Mouse (Mus musculus): ENCODE measurements around the gene Sirt3.

Sirt3 gene

DNA sequence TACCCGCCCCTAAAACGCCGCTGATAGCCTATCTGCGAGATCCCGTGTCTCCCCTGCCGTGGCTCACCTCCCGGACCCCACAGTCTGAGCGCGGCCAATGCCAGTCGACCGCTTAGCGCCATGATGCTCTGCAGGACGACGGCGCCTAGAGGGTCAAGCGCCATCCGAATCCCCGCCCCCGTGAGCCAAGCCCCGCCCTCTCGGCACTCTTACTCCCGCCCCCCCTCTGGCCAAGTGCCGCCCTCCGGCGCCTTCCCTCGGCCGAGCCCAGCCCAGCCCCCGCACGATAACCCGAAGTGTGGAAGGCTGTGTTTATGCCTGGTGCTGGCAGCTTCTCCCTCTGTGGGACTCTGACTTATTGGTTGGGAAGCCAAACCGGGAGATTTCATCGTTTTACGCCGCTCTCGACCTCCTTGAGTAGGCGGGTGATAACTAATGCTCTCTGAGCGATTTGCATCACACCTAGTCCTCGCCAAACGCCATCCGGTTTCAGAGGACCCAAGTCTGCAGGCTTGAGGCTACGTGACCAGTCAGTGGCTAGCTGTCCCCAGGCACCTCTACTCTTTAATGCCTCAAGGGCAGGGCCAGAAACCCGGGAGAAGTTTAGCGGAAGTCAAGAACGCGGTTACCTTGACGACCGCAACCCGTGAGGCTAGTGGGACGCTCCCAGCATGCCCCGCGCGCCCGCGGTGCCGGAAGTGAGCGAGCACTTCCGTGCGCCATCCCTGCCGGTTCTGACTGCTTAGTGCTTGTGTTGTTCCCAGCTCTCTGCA, at the start of gene Sirt3, which contains the start of gene Psmd13:
TSS of gene Sirt3 (minus strand) at position 614 of the 773 bp plus-strand sequence.
TSS of gene Psmd13 (plus strand) at position 273 of the 773 bp plus-strand sequence.
- in situ Hi-C loops (cut with MseI, MboI): no loop called here

DNA sequence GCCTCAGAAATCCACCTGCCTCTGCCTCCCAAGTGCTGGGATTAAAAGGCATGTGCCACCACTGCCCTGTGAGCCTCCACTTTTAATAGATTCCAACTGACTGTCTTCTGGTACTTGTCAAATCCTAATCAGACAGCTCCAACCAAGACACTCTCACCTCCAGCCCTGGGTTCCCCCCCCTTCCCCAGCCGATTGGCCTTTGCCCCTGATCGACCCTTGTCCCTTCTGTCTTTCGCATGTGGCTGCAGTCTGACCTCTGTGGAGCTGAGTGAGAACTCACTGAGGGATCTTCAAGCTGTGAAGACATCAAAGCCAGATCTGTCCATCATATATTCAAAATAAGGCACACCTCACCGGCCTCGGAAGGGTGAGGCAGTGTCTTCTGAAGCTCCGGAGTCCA, 45.1 kb upstream of the Sirt3 start:
- in situ Hi-C loops (cut with MseI, MboI): no loop called here

DNA sequence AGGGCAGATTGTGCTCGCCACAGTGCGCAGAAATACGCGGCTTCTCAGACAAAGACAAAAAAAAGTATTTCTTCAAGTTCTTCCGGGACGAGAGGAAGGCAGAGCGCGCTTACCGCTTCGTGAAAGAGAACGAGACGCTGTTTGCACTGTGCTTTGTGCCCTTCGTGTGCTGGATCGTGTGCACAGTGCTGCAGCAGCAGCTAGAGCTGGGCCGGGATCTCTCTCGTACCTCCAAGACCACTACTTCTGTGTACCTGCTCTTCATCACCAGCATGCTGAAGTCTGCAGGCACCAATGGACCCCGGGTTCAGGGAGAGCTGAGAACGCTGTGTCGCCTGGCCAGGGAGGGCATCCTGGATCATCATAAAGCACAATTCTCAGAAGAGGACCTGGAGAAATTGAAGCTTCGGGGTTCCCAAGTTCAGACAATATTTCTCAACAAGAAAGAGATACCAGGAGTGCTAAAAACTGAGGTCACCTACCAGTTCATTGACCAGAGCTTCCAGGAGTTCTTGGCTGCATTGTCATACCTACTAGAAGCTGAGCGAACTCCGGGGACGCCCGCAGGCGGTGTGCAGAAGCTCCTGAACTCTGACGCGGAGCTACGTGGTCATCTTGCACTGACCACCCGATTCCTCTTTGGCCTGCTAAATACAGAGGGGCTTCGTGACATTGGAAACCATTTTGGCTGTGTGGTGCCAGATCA, 41.1 kb upstream of the Sirt3 start:
- in situ Hi-C loops (cut with MseI, MboI): no loop called here

DNA sequence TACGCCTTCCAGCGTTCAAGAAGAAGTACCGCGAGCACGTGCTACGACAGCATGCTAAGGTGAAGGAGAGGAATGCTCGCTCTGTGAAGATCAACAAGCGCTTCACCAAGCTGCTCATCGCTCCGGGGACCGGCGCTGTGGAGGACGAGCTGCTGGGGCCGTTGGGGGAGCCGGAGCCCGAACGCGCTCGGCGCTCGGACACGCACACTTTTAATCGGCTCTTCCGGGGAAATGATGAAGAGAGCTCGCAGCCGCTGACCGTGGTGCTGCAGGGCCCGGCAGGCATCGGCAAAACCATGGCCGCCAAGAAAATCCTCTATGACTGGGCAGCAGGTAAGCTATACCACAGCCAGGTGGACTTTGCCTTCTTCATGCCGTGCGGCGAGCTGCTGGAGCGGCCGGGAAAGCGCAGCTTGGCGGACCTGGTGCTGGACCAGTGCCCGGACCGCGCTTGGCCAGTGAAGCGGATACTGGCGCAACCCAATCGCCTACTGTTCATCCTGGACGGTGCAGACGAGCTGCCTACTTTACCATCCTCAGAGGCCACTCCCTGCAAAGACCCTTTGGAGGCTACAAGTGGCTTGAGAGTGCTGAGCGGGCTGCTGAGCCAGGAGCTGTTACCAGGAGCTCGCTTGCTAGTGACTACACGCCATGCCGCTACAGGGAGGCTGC, 40.4 kb upstream of the Sirt3 start:
- in situ Hi-C loops (cut with MseI, MboI): no loop called here

DNA sequence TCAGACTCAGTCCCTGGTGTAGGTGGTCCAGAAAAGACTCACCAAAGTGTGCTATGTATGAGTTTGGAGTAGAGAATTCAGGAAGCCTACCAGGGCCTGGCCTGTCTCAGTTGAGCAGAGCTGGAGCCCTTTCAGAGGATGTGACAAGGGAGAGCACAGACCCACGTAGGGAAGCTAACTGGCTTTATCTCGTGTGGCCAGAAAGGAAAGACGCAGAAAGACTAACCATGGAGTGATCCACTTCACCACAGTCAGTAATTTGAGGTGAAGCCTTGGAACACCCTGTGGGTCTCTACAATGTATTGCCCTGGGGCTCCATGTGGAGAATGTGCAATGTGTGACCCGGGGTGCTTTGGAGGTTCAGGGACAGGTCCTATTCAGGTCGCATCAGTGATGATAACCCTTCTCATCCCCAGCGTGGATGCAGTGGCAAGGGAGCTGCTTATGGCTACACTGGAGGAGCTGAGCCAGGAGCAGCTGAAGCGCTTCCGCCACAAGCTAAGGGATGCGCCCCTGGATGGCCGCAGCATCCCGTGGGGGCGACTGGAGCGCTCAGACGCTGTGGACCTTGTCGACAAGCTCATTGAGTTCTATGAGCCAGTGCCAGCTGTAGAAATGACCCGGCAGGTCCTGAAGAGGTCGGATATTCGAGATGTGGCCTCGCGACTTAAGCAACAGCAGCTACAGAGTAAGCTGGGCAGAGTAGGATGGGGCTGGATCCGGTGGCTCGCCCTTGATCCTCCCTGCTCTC, 39.3 kb upstream of the Sirt3 start:
- in situ Hi-C loops (cut with MseI, MboI): no loop called here

DNA sequence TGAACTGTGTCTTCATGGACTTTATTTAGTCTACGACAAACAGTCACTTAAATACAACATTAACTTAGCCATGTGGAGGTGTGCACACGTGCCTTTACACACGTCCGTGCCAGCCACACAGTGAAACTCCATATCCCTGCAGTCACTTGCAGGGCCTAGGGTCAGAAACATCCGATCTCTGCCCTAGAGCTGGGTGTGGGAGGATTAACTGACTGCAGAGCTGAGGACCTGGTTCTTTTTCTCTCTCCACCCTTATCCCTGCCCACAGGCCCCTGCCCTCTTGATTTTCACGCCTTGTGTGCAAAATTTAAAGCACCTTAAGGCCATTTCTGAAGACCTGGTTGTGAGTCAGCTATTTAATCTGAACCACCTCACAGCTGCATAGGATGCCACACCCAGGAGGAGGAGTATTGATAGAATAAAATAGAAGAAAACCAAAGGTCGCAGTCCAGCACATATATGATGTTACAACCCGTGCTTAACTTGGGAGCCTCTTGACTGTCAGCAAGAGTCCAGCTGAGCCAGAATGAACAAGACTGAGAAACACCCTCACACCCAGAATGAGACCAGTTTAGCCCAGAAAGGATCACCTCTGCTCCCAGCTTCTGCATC, 38.4 kb upstream of the Sirt3 start, which contains the start of gene Nlrp6:
TSS of gene Nlrp6 (plus strand) at position 485 of the 612 bp plus-strand sequence.
- in situ Hi-C loops (cut with MseI, MboI): no loop called here

DNA sequence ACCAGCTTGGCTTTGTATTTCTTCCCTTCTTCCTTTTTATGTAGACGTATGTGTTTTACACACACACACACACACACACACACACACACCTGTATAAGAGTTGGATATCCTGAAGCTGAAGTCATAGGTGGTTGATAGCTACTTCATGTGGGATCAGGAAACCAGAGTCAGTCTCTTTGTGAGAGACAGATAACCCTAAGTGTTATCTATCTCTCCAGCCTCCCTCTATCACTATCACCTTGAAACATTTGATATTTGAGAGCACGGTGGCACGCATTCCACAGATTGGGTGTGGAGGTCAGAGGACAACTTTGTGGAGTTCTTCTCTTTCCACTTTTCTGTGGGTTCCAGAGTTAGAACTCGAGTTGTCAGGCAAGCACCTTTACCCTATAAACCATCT, 37.8 kb upstream of the Sirt3 start:
- in situ Hi-C loops (cut with MseI, MboI): no loop called here

DNA sequence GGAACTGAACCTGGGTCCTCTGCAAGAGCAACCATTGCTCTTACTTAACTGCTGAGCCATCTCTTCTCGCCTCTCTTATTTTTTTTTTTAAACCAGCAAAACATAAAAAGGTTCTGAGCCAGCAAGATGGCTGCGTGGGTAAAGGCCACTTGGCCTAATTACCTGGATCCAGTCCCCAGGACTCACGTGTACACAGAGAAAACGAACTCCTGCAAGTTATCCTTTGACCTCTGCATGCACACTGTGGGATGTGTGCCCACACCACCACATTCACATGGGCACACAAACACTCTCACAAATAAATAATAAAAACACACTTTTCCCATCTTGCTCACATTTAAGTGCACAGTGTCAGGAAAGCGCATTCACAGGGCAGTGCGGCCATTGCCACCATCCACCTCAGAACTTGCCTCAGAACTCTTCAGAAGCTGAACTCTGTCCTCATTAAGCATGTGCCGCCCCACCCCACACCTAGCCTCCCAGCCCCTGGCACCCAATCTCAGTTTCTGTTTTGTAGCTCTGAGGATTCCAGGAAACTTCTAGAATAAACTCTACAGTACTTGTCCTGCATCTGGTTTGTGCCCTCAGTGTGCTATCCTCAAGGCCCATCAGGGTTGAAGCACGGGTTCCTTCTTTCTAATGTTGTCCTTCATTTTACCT, 32.1 kb upstream of the Sirt3 start:
- in situ Hi-C loops (cut with MseI, MboI): no loop called here

DNA sequence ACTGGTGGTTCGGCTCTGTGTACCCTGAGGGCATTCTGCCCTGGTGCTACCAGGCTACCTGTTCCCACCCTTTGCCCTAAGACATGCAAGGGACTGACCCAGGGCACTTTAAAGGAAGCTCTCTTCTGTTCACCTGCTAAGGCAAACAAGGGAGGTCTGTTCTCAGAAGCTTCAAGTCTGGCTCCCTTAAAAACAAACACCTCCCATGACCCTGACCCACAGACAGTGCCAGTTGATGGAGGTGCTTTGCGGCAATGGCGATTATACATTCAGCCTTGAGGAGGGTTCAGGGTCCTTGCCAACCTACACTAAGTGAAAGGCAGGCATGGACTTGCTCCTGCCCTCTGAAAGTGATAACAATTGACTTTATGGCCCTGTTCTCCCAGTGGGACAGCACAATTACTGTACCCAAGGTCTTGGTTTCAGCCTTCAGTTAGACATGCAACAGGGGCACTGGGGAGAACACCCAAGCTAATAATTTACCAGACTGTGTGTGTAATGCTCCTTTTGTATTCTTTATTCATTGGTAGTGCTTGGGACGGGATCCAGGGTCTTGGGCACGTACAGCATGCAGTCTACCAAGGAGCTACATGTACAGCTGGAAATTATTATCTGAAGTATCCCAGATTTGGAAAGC, 30.9 kb upstream of the Sirt3 start:
- in situ Hi-C loops (cut with MseI, MboI): no loop called here

DNA sequence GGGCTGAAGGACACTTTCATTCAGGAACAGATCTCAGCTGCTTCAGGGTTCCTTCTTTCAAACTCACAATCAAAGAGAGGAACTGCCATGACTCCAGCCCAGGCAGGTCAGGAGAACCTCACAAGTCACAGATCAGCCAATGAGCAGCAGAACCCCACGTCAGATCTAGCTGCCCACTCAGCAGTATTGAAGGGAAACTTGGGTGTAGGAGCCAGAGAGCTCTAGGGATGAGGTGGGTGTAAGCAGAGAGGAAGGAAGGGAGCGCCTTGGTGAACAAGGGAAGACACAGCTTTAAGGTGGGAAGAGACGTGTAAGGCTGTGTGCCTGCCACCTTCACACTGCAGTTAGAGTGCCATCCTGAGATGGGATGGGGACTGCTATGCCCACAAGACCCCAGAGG, 30.2 kb upstream of the Sirt3 start:
- in situ Hi-C loops (cut with MseI, MboI): no loop called here

DNA sequence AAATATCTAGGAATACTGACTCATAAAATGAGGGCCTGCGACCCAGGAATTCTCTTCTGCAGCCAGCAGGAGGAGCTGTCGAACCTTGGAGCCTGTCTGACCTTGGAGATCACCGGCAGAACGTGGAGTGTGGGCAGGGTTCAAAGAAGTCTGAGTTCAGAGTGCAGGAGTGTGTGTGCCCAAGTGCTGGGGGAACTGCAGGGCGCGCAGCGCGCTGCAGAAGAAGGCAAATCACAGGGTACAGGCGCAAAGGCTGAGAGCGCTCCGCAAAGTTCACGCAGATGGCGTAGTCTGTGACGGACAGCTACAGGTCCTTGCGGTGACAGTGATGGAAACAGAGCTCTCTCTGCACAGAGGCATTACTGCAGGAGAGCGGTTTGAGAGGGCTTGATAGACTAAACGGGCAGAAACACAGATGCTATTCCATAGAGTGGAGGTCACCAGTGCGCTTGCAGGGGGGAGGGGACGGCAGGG, 26.6 kb upstream of the Sirt3 start:
- in situ Hi-C loops (cut with MseI, MboI): no loop called here

DNA sequence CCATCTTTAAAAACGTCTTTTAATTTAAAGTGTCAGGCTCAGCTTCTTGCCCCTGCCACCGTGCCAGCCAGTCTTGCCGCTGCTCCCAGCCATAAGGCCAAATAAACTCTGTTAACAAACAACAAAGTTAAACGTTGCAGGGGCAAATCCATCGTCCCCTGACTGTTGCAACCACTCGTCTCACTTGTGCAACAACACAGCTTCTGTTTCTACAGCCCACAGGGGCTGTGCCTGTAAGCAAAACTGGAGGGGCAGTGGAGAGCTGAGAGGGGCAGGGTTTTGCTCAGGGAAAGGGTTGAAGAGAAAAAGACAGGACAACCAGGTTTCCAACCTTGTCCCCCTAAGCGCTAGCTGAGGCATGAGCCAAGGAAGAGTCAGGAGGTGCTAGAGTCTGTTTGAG, 26.1 kb upstream of the Sirt3 start:
- in situ Hi-C loops (cut with MseI, MboI): no loop called here

DNA sequence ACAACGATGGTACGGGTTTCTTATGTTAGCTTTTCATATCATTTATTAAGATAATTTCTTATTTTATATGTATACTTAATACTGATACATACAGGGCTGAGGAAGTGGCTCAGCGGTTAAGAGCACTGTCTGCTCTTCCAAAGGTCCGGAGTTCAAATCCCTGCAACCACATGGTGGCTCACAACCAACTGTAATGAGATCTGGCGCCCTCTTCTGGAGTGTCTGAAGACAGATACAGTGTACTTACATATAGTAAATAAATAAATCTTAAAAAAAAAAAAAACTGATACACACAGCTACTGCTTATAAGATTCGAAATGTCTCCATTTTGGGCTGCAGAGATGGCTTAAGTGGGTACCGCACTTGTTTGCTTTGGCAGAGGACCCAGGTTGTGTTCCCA, 25.6 kb upstream of the Sirt3 start:
- in situ Hi-C loops (cut with MseI, MboI): no loop called here

DNA sequence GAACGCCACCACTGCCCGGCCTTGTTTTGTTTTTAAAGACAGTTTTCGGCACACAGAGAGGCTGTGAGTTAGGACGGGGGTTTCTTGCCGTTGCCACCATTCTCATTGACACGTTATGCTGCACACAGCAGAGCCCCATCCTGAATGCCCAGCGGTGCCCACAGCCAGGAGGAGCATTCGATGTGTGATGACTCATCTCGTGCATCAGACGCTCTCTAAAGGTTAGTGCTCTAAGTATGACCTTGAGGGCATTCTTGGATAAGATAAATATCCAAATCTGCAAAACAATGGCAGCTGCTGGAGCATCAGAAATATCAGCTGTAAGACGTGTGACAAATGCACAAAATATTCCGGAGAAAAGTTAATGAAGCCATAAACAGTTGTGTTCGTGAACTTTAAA, 25.0 kb upstream of the Sirt3 start:
- in situ Hi-C loops (cut with MseI, MboI): no loop called here

DNA sequence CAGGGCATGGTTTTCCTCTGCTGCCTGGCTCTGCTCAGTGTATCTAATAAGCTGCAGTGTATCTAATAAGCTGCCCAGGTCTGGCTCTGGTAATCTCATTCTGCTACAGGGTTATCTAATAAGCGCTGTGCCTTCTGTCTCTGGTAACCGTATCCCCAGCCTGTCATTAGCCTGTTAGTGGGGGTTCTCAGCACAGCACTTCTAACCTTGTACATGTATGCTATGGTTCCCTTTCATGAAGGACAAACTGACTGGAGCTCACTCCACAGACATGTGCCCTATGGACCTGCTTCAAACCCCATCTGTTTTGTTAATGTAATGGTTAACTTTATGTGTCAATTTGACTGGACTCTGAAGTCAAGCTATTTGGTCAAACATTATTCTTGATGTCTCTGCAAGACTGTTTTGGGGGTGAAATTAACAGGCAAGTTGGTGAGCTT, 23.6 kb upstream of the Sirt3 start:
- in situ Hi-C loops (cut with MseI, MboI): no loop called here

DNA sequence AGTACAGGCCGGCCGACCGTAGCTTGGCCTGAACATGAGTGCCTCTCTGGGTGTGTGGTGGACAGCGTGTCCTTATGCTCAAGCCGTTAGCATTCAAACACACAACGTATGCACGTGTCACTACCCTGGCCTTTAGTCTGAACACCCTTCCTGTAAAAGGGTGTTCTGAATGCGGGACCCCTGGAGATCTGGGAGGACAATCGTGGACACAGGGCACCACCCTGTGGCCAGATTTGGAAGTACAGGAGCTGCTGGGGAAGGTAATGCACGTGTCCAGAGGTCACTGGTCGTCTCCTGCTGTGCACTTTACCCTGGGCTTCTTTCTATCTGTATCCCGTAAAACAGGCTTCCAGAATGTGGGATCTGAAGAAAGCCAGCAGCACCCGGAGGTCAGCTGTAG, 21.1 kb upstream of the Sirt3 start:
- in situ Hi-C loops (cut with MseI, MboI): loop anchor here (5.0 kb wide), 2 partner anchors 56 to 61 kb away; partner anchors contain the start of genes Odf3 (in 1 of the 2) and Scgb1c1 (in 1 of the 2)

DNA sequence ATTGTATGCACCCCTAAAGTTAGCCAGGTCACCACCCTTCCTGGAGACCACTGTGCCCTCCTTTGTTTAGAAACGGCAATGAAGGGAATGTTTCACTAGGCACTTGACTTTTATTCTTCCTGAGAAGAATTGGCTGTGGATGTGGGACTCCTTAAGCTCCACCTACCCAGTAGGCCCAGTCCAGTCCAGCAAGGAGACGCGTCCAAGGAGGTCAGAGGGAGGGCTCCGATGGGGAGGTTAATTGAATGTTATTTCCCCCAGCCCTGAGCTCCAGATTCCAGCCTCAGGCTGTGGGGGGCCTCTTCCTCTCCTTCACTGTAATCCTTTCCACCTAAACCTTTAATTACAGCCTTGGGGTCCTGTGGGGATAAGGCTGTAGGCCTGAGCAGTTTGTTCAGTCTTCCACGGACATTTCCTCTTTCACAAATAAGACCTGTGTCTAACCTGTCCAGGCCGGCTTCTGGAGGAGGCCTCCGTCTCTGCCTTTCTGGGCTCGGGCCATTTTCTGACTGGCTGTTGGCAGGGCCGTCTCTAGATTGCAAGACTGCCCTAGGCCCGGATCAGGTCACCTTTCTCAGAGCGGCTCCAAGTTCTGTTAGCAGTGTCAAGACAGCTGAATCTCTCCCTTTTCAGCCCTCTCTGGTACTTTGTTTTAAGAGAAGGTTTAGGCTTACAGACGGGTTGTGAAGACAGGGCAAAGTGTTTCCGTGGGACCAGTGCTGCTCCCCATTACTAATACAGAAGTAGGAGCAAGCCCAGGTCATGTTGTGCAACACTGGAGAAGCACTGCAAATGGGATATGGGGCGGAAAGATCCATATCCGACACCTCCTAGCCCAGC, 20.1 kb upstream of the Sirt3 start:
- in situ Hi-C loops (cut with MseI, MboI): loop anchor here (5.0 kb wide), 2 partner anchors 55 to 60 kb away; partner anchors contain the start of genes Odf3 (in 1 of the 2) and Scgb1c1 (in 1 of the 2)

DNA sequence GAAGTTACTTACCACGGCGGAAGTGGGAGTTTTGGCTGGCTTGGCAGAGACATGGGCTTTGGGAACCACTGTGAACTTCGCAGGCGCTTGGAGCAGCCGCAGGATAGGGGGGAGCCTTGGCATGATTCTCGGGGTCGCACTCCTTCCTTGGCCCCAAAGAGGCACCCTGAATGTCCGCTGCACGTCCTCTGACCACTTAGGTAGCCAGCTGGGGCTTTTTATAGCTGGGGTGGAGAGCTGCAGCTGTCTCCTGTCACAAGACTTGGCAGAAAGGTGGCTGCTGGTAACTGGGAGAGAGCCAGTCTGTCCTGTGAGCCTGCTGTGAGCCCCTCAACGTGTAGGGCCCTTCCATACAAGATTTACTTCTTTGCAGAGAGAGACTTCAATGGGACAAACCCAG, 18.1 kb upstream of the Sirt3 start, which contains the start of gene Cox8b:
TSS of gene Cox8b (minus strand) at position 227 of the 400 bp plus-strand sequence.
- in situ Hi-C loops (cut with MseI, MboI): loop anchor here (5.0 kb wide), 2 partner anchors 53 to 58 kb away; partner anchors contain the start of genes Odf3 (in 1 of the 2) and Scgb1c1 (in 1 of the 2)

DNA sequence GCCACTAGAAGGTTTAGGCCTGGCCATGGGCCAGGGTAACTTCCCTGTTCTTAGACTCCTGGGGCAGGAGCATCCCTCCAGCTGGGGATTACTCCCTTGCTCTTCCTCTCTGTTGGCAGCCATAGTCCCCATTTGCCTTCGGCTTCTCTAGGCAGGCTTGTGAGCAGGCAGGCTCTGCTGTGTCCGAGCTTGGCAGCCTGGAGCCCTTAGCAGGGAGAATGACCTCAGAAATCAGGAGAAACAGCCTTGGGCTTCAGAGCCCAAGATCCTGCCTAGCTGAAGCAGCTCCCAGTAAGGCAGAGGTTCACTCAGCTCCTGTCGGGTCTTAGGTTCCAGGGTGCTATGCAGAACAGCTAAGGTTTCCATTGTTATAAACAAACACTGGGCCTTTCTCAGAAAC, 17.0 kb upstream of the Sirt3 start:
- in situ Hi-C loops (cut with MseI, MboI): no loop called here

Data from mouse trophoblast stem cell (cell line).